Mouse (Mus musculus) embryo, embryonic 10 days (tissue): ENCODE results near the gene Vsx1.

Experiments used
- DNase-seq: peaks from one replicate; pipeline ENCODE4 v3.0.0-alpha.2; 2015; ENCODE audit warnings: low spot score

Gene Vsx1

GRCm38 (mm10) chr2:150689223-150689800, at the start of gene Vsx1:
TSS of gene Vsx1 (minus strand) at chr2:150689360.
- no peak for DNase-seq

GRCm38 (mm10) chr2:150737881-150738280, 48.7 kb upstream of the Vsx1 start:
- DNase-seq, result no peak

- peak; percentile 80 for DNase-seq
Measured at GRCm38 (mm10) chr2:150735756-150736576, 46.8 kb upstream of the Vsx1 start.

GRCm38 (mm10) chr2:150712167-150712674, 23.1 kb upstream of the Vsx1 start:
- no peak for DNase-seq

GRCm38 (mm10) chr2:150691481-150692170, 2.5 kb upstream of the Vsx1 start:
- no peak for DNase-seq

- DNase-seq, result no peak
Measured at GRCm38 (mm10) chr2:150690216-150690615, 1.1 kb upstream of the Vsx1 start.

- peak; percentile 43 for DNase-seq
Measured at GRCm38 (mm10) chr2:150688541-150689186, 496 bp downstream of the Vsx1 start.

- no peak for DNase-seq
Measured at GRCm38 (mm10) chr2:150687871-150688540, 1.2 kb downstream of the Vsx1 start.

GRCm38 (mm10) chr2:150685389-150685788, 3.8 kb downstream of the Vsx1 start:
- DNase-seq, result no peak

- DNase-seq, result no peak
Measured at GRCm38 (mm10) chr2:150684451-150684850, 4.7 kb downstream of the Vsx1 start.

- DNase-seq, result no peak
Measured at GRCm38 (mm10) chr2:150681581-150681980, 7.6 kb downstream of the Vsx1 start.

- peak; percentile 93 for DNase-seq
Measured at GRCm38 (mm10) chr2:150678392-150678791, 10.8 kb downstream of the Vsx1 start.

GRCm38 (mm10) chr2:150675525-150675924, 13.6 kb downstream of the Vsx1 start:
- DNase-seq, result no peak

GRCm38 (mm10) chr2:150674900-150675299, 14.3 kb downstream of the Vsx1 start:
- DNase-seq, result peak; percentile 84

- DNase-seq, result no peak
Measured at GRCm38 (mm10) chr2:150673929-150674328, 15.2 kb downstream of the Vsx1 start.

GRCm38 (mm10) chr2:150671609-150672290, 17.4 kb downstream of the Vsx1 start:
- DNase-seq, result no peak

GRCm38 (mm10) chr2:150670926-150671325, 18.2 kb downstream of the Vsx1 start:
- DNase-seq, result no peak

- no peak for DNase-seq
Measured at GRCm38 (mm10) chr2:150669454-150670045, 19.6 kb downstream of the Vsx1 start.

- DNase-seq, result no peak
Measured at GRCm38 (mm10) chr2:150668956-150669355, 20.2 kb downstream of the Vsx1 start.
